Mouse (Mus musculus) ES-E14 (cell line): Measurements from ENCODE around the gene Clec4a2.

Experiments
- MAFK ChIP-seq: IDR thresholded peaks from 2 replicates; pipeline ENCODE4 v1.6.1; 2014; ENCODE audit warnings: mild to moderate bottlenecking, low read depth, low read length, inconsistent platforms; ENCODE audit not compliant: insufficient read depth
- ZC3H11A ChIP-seq: IDR thresholded peaks from 2 replicates; pipeline ENCODE4 v1.6.1; 2012; ENCODE audit warnings: low read depth, mild to moderate bottlenecking, inconsistent platforms, low read length, borderline replicate concordance
- ZNF384 ChIP-seq: IDR thresholded peaks from 2 replicates; pipeline ENCODE4 v1.6.1; 2012; ENCODE audit warnings: low read depth, low read length, inconsistent platforms

- no peak for TF ChIP-seq ZNF384
- TF ChIP-seq MAFK = no peak
- TF ChIP-seq ZC3H11A = no peak
Observed at GRCm38 (mm10) chr6:123123195-123123594, 17.0 kb downstream of the Clec4a2 start.
